Mouse (Mus musculus) CH12.LX (cell line): ENCODE measurements around the gene Pgls. TPM values are rescaled to one million over a fixed set of nuclear protein-coding genes. Genes with fewer than 3 reads are reported as not detected.
A peak's percentile ranks its signal among the peaks of the same experiment; 100 is the strongest.

Experiments
- DNase-seq: peaks from one replicate; pipeline ENCODE4 v3.0.0-alpha.2; 2013; ENCODE audit errors: extremely low read depth
- H3K27ac ChIP-seq: 2 replicates; pipeline ENCODE4 v1.5.1; 2012; ENCODE audit warnings: low read depth, mild to moderate bottlenecking, control low read depth, moderate library complexity; ENCODE audit not compliant: insufficient read depth
- H3K27me3 ChIP-seq: replicated peaks from 2 replicates; pipeline ENCODE3; 2012; ENCODE audit warnings: inconsistent platforms
- H3K36me3 ChIP-seq, 2 experiments: replicated peaks in 1 of 2; 2 replicates each; pipeline versions ENCODE3 to v1.6.1; 2012; ENCODE audit warnings: inconsistent platforms in 1 of 2, low read length in 1 of 2, mild to moderate bottlenecking in 1 of 2, mixed read lengths in 1 of 2, moderate library complexity in 1 of 2; ENCODE audit not compliant: control insufficient read depth in 1 of 2, insufficient read depth in 1 of 2
- H3K4me1 ChIP-seq, 2 experiments: 2 replicates each; pipeline ENCODE4 v1.6.1; 2012; ENCODE audit warnings: inconsistent platforms in 1 of 2, moderate library complexity in 1 of 2; ENCODE audit not compliant: insufficient read depth in 2 of 2, control insufficient read depth in 1 of 2
- H3K4me2 ChIP-seq: 2 replicates; pipeline ENCODE4 v1.6.1; 2012; ENCODE audit warnings: low read depth, mild to moderate bottlenecking, control low read depth; ENCODE audit not compliant: poor library complexity, insufficient read depth, severe bottlenecking
- H3K4me3 ChIP-seq, 3 experiments: fragments of 150-350 bp in 1 of 3; sonication (generic) in 1 of 3; replicated peaks in 1 of 3; 2 replicates each; pipeline versions ENCODE3 to v1.5.1; 2011 to 2012; ENCODE audit warnings: low read depth in 2 of 3, low read length in 2 of 3, mild to moderate bottlenecking in 2 of 3, moderate library complexity in 2 of 3, control low read depth in 1 of 3, improper control_type of control experiment in 1 of 3, inconsistent platforms in 1 of 3, mixed read lengths in 1 of 3; ENCODE audit not compliant: poor library complexity in 1 of 3
- H3K79me2 ChIP-seq: replicated peaks from 2 replicates; pipeline ENCODE4 v1.6.1; 2012; ENCODE audit warnings: mild to moderate bottlenecking, moderate library complexity; ENCODE audit not compliant: control insufficient read depth, poor library complexity, insufficient read depth, severe bottlenecking; ENCODE audit errors: extremely low read depth
- H3K9ac ChIP-seq: 2 replicates; pipeline ENCODE4 v1.6.1; 2012; ENCODE audit warnings: low read depth, mild to moderate bottlenecking, control low read depth, moderate library complexity; ENCODE audit not compliant: insufficient read depth
- H3K9me3 ChIP-seq: replicated peaks from 2 replicates; pipeline ENCODE3; 2012; ENCODE audit warnings: low read length, inconsistent platforms, mixed read lengths
- BHLHE40 ChIP-seq: IDR thresholded peaks from 2 replicates; pipeline ENCODE4 v1.6.1; 2011; ENCODE audit warnings: mild to moderate bottlenecking, low read depth, low read length, improper control_type of control experiment
- CHD1 ChIP-seq: IDR thresholded peaks from 2 replicates; pipeline ENCODE4 v1.6.1; 2012; ENCODE audit warnings: low read depth, low read length, improper control_type of control experiment, inconsistent platforms
- CHD2 ChIP-seq: IDR thresholded peaks from 2 replicates; pipeline ENCODE4 v1.6.1; 2011; ENCODE audit warnings: low read length, improper control_type of control experiment
- CTCF ChIP-seq, 2 experiments: IDR thresholded peaks in 1 of 2; conservative IDR thresholded peaks in 1 of 2; 2 replicates each; pipeline ENCODE4 v1.5.1; 2011 to 2012; ENCODE audit warnings: low read depth in 2 of 2, low read length in 2 of 2, improper control_type of control experiment in 1 of 2, inconsistent platforms in 1 of 2, mild to moderate bottlenecking in 1 of 2, moderate library complexity in 1 of 2
- E2F4 ChIP-seq: IDR thresholded peaks from 2 replicates; pipeline ENCODE4 v1.6.1; 2011; ENCODE audit warnings: low read depth, low read length, improper control_type of control experiment; ENCODE audit not compliant: insufficient replicate concordance
- ELF1 ChIP-seq: IDR thresholded peaks from 2 replicates; pipeline ENCODE4 v1.6.1; 2014; ENCODE audit warnings: low read depth, mild to moderate bottlenecking, inconsistent platforms, low read length, improper control_type of control experiment
- EP300 ChIP-seq: IDR thresholded peaks from 2 replicates; pipeline ENCODE4 v1.6.1; 2011; ENCODE audit warnings: low read length, improper control_type of control experiment
- ETS1 ChIP-seq: conservative IDR thresholded peaks from 2 replicates; pipeline ENCODE4 v1.6.1; 2012; ENCODE audit warnings: low read depth, mild to moderate bottlenecking, inconsistent platforms, low read length, improper control_type of control experiment, moderate library complexity
- GABPA ChIP-seq: IDR thresholded peaks from 2 replicates; pipeline ENCODE4 v1.6.1; 2012; ENCODE audit warnings: low read depth, low read length, improper control_type of control experiment, inconsistent platforms; ENCODE audit not compliant: insufficient replicate concordance
- HCFC1 ChIP-seq: IDR thresholded peaks from 2 replicates; pipeline ENCODE4 v1.6.1; 2012; ENCODE audit warnings: low read depth, mild to moderate bottlenecking, inconsistent platforms, low read length, improper control_type of control experiment
- IRF4 ChIP-seq: IDR thresholded peaks from 2 replicates; pipeline ENCODE4 v1.6.1; 2014; ENCODE audit warnings: low read depth, mild to moderate bottlenecking, inconsistent platforms, low read length, improper control_type of control experiment
- JUN ChIP-seq: IDR thresholded peaks from 2 replicates; pipeline ENCODE4 v1.6.1; 2011; ENCODE audit warnings: low read depth, mild to moderate bottlenecking, low read length, improper control_type of control experiment, moderate library complexity; ENCODE audit not compliant: insufficient read depth
- JUND ChIP-seq: conservative IDR thresholded peaks from 2 replicates; pipeline ENCODE4 v1.6.1; 2011; ENCODE audit warnings: low read depth, low read length, improper control_type of control experiment
- KAT2A ChIP-seq: IDR thresholded peaks from 2 replicates; pipeline ENCODE4 v1.6.1; 2012; ENCODE audit warnings: low read length, improper control_type of control experiment, inconsistent platforms; ENCODE audit not compliant: insufficient replicate concordance
- MAFK ChIP-seq: IDR thresholded peaks from 2 replicates; pipeline ENCODE4 v1.6.1; 2011; ENCODE audit warnings: low read length, improper control_type of control experiment; ENCODE audit not compliant: insufficient replicate concordance
- MAX ChIP-seq: IDR thresholded peaks from 2 replicates; pipeline ENCODE4 v1.6.1; 2011; ENCODE audit warnings: low read length, improper control_type of control experiment
- MAZ ChIP-seq: IDR thresholded peaks from 2 replicates; pipeline ENCODE4 v1.6.1; 2012; ENCODE audit warnings: low read depth, mild to moderate bottlenecking, inconsistent platforms, low read length, improper control_type of control experiment, moderate library complexity
- MEF2A ChIP-seq: IDR thresholded peaks from 2 replicates; pipeline ENCODE4 v1.6.1; 2014; ENCODE audit warnings: low read depth, mild to moderate bottlenecking, inconsistent platforms, low read length, improper control_type of control experiment, borderline replicate concordance
- MXI1 ChIP-seq: IDR thresholded peaks from 2 replicates; pipeline ENCODE4 v1.6.1; 2011; ENCODE audit warnings: mild to moderate bottlenecking, low read depth, low read length, improper control_type of control experiment
- MYC ChIP-seq: IDR thresholded peaks from 2 replicates; pipeline ENCODE4 v1.6.1; 2011; ENCODE audit warnings: low read depth, mild to moderate bottlenecking, improper control_type of control experiment, low read length
- NELFE ChIP-seq: IDR thresholded peaks from 2 replicates; pipeline ENCODE4 v1.6.1; 2011; ENCODE audit warnings: low read depth, low read length, improper control_type of control experiment
- NRF1 ChIP-seq: IDR thresholded peaks from 2 replicates; pipeline ENCODE4 v1.6.1; 2014; ENCODE audit warnings: low read depth, mild to moderate bottlenecking, inconsistent platforms, low read length, improper control_type of control experiment, moderate library complexity
- PAX5 ChIP-seq: IDR thresholded peaks from 2 replicates; pipeline ENCODE4 v1.6.1; 2012; ENCODE audit warnings: low read length, inconsistent platforms, mixed read lengths
- POLR2A ChIP-seq: IDR thresholded peaks from 2 replicates; pipeline ENCODE4 v1.6.1; 2011; ENCODE audit warnings: low read depth, mild to moderate bottlenecking, improper control_type of control experiment, low read length
- POLR2AphosphoS2 ChIP-seq: IDR thresholded peaks from 2 replicates; pipeline ENCODE4 v1.6.1; 2011; ENCODE audit warnings: low read depth, low read length, improper control_type of control experiment
- RAD21 ChIP-seq: IDR thresholded peaks from 2 replicates; pipeline ENCODE4 v1.6.1; 2011; ENCODE audit warnings: low read depth, mild to moderate bottlenecking, low read length, improper control_type of control experiment, moderate library complexity
- RCOR1 ChIP-seq: conservative IDR thresholded peaks from 2 replicates; pipeline ENCODE4 v1.6.1; 2012; ENCODE audit warnings: low read depth, mild to moderate bottlenecking, inconsistent platforms, low read length, improper control_type of control experiment
- SIN3A ChIP-seq: IDR thresholded peaks from 2 replicates; pipeline ENCODE4 v1.6.1; 2012; ENCODE audit warnings: low read length, improper control_type of control experiment, inconsistent platforms
- SMC3 ChIP-seq: IDR thresholded peaks from 2 replicates; pipeline ENCODE4 v1.6.1; 2011; ENCODE audit warnings: low read depth, low read length, improper control_type of control experiment
- TBP ChIP-seq: conservative IDR thresholded peaks from 2 replicates; pipeline ENCODE4 v1.6.1; 2011; ENCODE audit warnings: low read depth, low read length, improper control_type of control experiment
- TCF12 ChIP-seq: IDR thresholded peaks from 2 replicates; pipeline ENCODE4 v1.6.1; 2014; ENCODE audit warnings: low read depth, mild to moderate bottlenecking, inconsistent platforms, low read length, improper control_type of control experiment
- UBTF ChIP-seq: IDR thresholded peaks from 2 replicates; pipeline ENCODE4 v1.6.1; 2012; ENCODE audit warnings: low read depth, mild to moderate bottlenecking, inconsistent platforms, low read length, improper control_type of control experiment, moderate library complexity
- USF1 ChIP-seq: IDR thresholded peaks from 2 replicates; pipeline ENCODE4 v1.6.1; 2014; ENCODE audit warnings: low read depth, mild to moderate bottlenecking, inconsistent platforms, low read length, improper control_type of control experiment
- USF2 ChIP-seq: conservative IDR thresholded peaks from 2 replicates; pipeline ENCODE4 v1.6.1; 2011; ENCODE audit warnings: low read depth, low read length, improper control_type of control experiment
- ZC3H11A ChIP-seq: IDR thresholded peaks from 2 replicates; pipeline ENCODE4 v1.6.1; 2012; ENCODE audit warnings: low read depth, mild to moderate bottlenecking, inconsistent platforms, low read length, improper control_type of control experiment
- ZKSCAN1 ChIP-seq: IDR thresholded peaks from 2 replicates; pipeline ENCODE4 v1.6.1; 2012; ENCODE audit warnings: low read depth, inconsistent platforms, low read length, improper control_type of control experiment, borderline replicate concordance
- ZMIZ1 ChIP-seq: IDR thresholded peaks from 2 replicates; pipeline ENCODE4 v1.6.1; 2012; ENCODE audit warnings: low read depth, mild to moderate bottlenecking, inconsistent platforms, low read length, improper control_type of control experiment
- ZNF384 ChIP-seq: IDR thresholded peaks from 2 replicates; pipeline ENCODE4 v1.6.1; 2012; ENCODE audit warnings: low read depth, low read length, improper control_type of control experiment, inconsistent platforms
- dilution Hi-C: fragments of 300-500 bp; cut with MboI; formaldehyde crosslinking; loops from 2 replicates; pipeline ENCODE4 v1.14.3; 2020; ENCODE audit warnings: low sequenced_read_pairs; ENCODE audit not compliant: extremely low pct_unique_long_range_greater_than_20kb, extremely low pct_ligation_motif_present
- in situ Hi-C: fragments of 300-500 bp; cut with MboI; formaldehyde crosslinking; loops from 3 replicates; pipeline ENCODE4 v1.14.3; 2019; ENCODE audit warnings: low sequenced_read_pairs, low pct_ligation_motif_present, low pct_unique_long_range_greater_than_20kb, mixed read lengths
- polyA plus RNA-seq: library from polyadenylated mRNA; unstranded; fragments of >175 nt; gene quantifications from 2 replicates; pipeline ENCODE4 v1.2.1, GENCODE M21; 2012; ENCODE audit warnings: low read depth; ENCODE audit not compliant: insufficient read length
- total RNA-seq, 2 experiments: library from RNA; depleted of rRNA; stranded (reverse); fragments of 300-350 nt in 1 of 2; fragments of >200 nt in 1 of 2; gene quantifications; 2 replicates each; pipeline ENCODE4 v1.2.3; 2012 to 2014

Pgls gene
- total and polyA plus RNA-seq, 3 experiments, result 74.9 to 215 (median 118) TPM

GRCm38 (mm10) chr8:71561401-71561800 is 30.6 kb upstream of the Pgls start (continued):
- TF ChIP-seq MXI1 (no peak; the same call in 1 of the 2 replicates), ETS1 (no peak), IRF4 (no peak), TBP (no peak)

- Histone ChIP-seq H3K27me3 (peaks cover 22% of the 10 kb centered on the region), H3K9ac (no peak overlapping the region)
- dilution Hi-C loops, result no loop called here
Measured at GRCm38 (mm10) chr8:71562751-71563150, 29.2 kb upstream of the Pgls start.

More at GRCm38 (mm10) chr8:71562751-71563150, 29.2 kb upstream of the Pgls start:
- no peaks in the 10 kb centered on the region for H3K79me2 ChIP-seq
- H3K4me2 ChIP-seq, result no peak overlapping the region
- H3K9me3 ChIP-seq, result peaks cover 16% of the 10 kb centered on the region
- peaks cover 10 to 20% of the 10 kb centered on the region in 2 experiments for H3K4me1 ChIP-seq
- in situ Hi-C loops, result loop anchor here (5.0 kb wide), 1 partner anchor 70 kb away; no protein-coding TSS in a partner anchor
- DNase-seq, result peak; percentile 59
- no peak overlapping the region for H3K27ac ChIP-seq
- TF ChIP-seq USF1 (no peak), MAFK (no peak), UBTF (no peak), MEF2A (no peak), PAX5 (no peak), JUND (no peak), ZNF384 (no peak), CTCF (conservative IDR thresholded peaks at IDR 0.05 in 1 of 2, IDR thresholded peaks at IDR 0.05 in 1 of 2; ENCODE audit: low read depth in 2 of 2, low read length in 2 of 2) (peak in 1 of 2 experiments; percentile 92; a peak in 2 of 4 replicates), ZMIZ1 (no peak), SIN3A (peak; percentile 56; the same call in 1 of the 2 replicates), GABPA (no peak), IRF4 (0 out of 2 replicates have a peak, but pooled peaks have one; percentile 26), JUN (no peak), CHD1 (no peak), POLR2AphosphoS2 (no peak), NRF1 (0 out of 2 replicates have a peak, but pooled peaks have one; percentile 47), TCF12 (peak; percentile 54), NELFE (no peak), MXI1 (peak; percentile 47; the same call in 1 of the 2 replicates), KAT2A (no peak), EP300 (no peak), ZKSCAN1 (no peak), ELF1 (no peak), USF2 (no peak), SMC3 (peak; percentile 96), CHD2 (no peak), E2F4 (no peak), POLR2A (no peak), BHLHE40 (no peak), HCFC1 (no peak), MAZ (no peak), ETS1 (no peak), RCOR1 (no peak), TBP (no peak), RAD21 (peak; percentile 71), MAX (no peak), ZC3H11A (peak; percentile 59; the same call in 1 of the 2 replicates), MYC (no peak)
- no peaks in the 10 kb centered on the region for H3K36me3 ChIP-seq
- H3K4me3 ChIP-seq, result no peak overlapping the region
